ENCODE assay signal across 28 mouse cellular contexts in the genomic region with DNA sequence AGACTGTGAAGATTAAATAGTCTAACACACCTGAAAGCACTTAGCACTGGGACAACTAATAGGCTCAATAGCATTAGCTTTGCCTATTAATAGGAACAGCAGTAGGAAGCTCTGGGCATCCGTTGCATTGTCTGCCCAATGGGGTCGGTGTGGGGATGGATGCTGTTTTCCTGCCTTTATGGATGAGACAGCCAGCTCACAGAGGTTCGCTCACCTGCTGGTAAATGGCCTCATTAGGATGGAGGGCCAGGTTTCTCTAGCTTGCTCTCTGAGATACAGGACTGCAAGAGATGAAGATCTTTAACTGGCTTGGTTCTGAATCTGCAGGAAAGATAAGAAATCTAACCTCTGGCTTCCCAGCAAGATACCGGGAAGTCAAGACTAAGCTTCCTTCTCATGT. TPM values are rescaled to one million over a fixed set of nuclear protein-coding genes. Genes with fewer than 3 reads are reported as not detected.
DNase-seq lines count a peak whose midpoint lies in the region; ATAC-seq lines count a peak whose summit lies in the region.
"Had no signal": no experiment of that assay in that cellular context is flagged by ENCODE, and none has a peak within 500 bp of the region (broad histone marks: within the 10 kb centered on the region; RNA-seq: fewer than 3 reads in every experiment).

No protein-coding gene starts in this region.

- H3K4me3 ChIP-seq in neural tube, embryonic 15.5 days (replicated peaks) = no peak overlapping the region
- H3K4me3 ChIP-seq: embryonic facial prominence, embryonic 10.5 days; embryonic facial prominence, embryonic 13.5 days; erythroblast, embryonic 14.5 days; forebrain, embryonic 12.5 days; forebrain, embryonic 15.5 days; heart, embryonic 12.5 days; heart, embryonic 15.5 days; hindbrain, embryonic 15.5 days had no signal

- H3K9me3 ChIP-seq in neural tube, embryonic 15.5 days (replicated peaks) = no peaks in the 10 kb centered on the region
- H3K9me3 ChIP-seq: embryonic facial prominence, embryonic 10.5 days; embryonic facial prominence, embryonic 13.5 days; forebrain, embryonic 12.5 days; forebrain, embryonic 15.5 days; G1E; heart, embryonic 12.5 days; heart, embryonic 15.5 days; hindbrain, embryonic 15.5 days had no signal

- peak overlapping the region; percentile 1; the same call in 1 of the 2 replicates for H3K27ac ChIP-seq in neural tube, embryonic 15.5 days (replicated peaks)
- H3K27ac ChIP-seq: embryonic facial prominence, embryonic 10.5 days; embryonic facial prominence, embryonic 13.5 days; forebrain, embryonic 12.5 days; forebrain, embryonic 15.5 days; heart, embryonic 15.5 days; hindbrain, embryonic 15.5 days had no signal

- ATAC-seq in neural tube, embryonic 15.5 days (ENCODE audit: low FRiP score) = 0 out of 2 replicates have a peak, but pooled peaks have one; percentile 19
- ATAC-seq: forebrain, embryonic 15.5 days; intestine, postnatal 0 days; Patski had no signal

- H3K36me3 ChIP-seq in neural tube, embryonic 15.5 days = peaks cover 3% of the 10 kb centered on the region; the same call in 1 of the 2 replicates

- H3K4me1 ChIP-seq in neural tube, embryonic 15.5 days = peaks cover 10% of the 10 kb centered on the region

- WGBS in neural tube, embryonic 15.5 days = 71% methylated on average over 4 of the region's 4 CpGs

- H3K27me3 ChIP-seq in neural tube, embryonic 15.5 days (replicated peaks) = no peaks in the 10 kb centered on the region
- H3K27me3 ChIP-seq: CH12.LX; embryonic facial prominence, embryonic 13.5 days; forebrain, embryonic 12.5 days; forebrain, embryonic 15.5 days; heart, embryonic 12.5 days; heart, embryonic 15.5 days; hindbrain, embryonic 15.5 days; Patski had no signal

- no peak overlapping the region for H3K4me2 ChIP-seq in neural tube, embryonic 15.5 days
- H3K4me2 ChIP-seq: embryonic facial prominence, embryonic 13.5 days; forebrain, embryonic 12.5 days; forebrain, embryonic 15.5 days; heart, embryonic 12.5 days; heart, embryonic 15.5 days; hindbrain, embryonic 15.5 days had no signal

- DNase-seq in cerebellum, adult 18-20 months = peak; percentile 32 to 45
- no peak for DNase-seq in cerebellum, adult 11 months
- peak; percentile 59 for DNase-seq in cerebellum, adult 9-11 months
- DNase-seq in cerebellum, postnatal 10 days = no peak
- no peak for DNase-seq in neural tube, embryonic 10.5 days (ENCODE audit: extremely low spot score, low spot score)
- no peak for DNase-seq in heart, postnatal 14 days
- DNase-seq: adrenal gland, adult 2 months; adrenal gland, postnatal 14 days; B cell, adult 2 months; embryo, embryonic 11 days; gastrocnemius, postnatal 25 days; heart, adult 18-20 months; heart, postnatal 10 days; heart, postnatal 4 days; kidney, adult 2 months had no signal

- intact Hi-C loops in heart, postnatal 14 days (cut with DNase I) = loop anchor here (10.0 kb wide), 2 partner anchors 283 to 393 kb away; partner anchors contain the start of gene Ldlrad3

- H3K9ac ChIP-seq in neural tube, embryonic 15.5 days (replicated peaks) = no peak overlapping the region
- H3K9ac ChIP-seq: embryonic facial prominence, embryonic 13.5 days; forebrain, embryonic 12.5 days; forebrain, embryonic 15.5 days; heart, embryonic 12.5 days; heart, embryonic 15.5 days; hindbrain, embryonic 15.5 days had no signal

RNA-seq across cellular contexts. Expression of gene Commd9, which starts 16.1 kb away (rescaled TPM):
- 90.1 and 105 TPM in 2 replicates for polyA plus RNA-seq in neural tube, embryonic 15.5 days (2015; fragmentation: Nextera tagmentation; extraction: Ambion mirVana)
- 10 to 100 TPM; 24.0 to 26.6 TPM for total RNA-seq in heart, postnatal 14 days (2021)

RNA-seq across cellular contexts. Expression of gene Prr5l, which starts 19.4 kb away (rescaled TPM):
- polyA plus RNA-seq in neural tube, embryonic 15.5 days (2015; fragmentation: Nextera tagmentation; extraction: Ambion mirVana) = 8.7 and 11.6 TPM in 2 replicates
- total RNA-seq in heart, postnatal 14 days (2021) = 1 to 10 TPM; 2.9 to 3.8 TPM
- polyA plus RNA-seq: G1E had no signal

Comparison
In these comparisons a context has a peak if more than half of its experiments do, and no peak if none do; other contexts are left out.
1. DNase-seq: peak in cerebellum, adult 18-20 months (2 of 2) and cerebellum, adult 9-11 months (single experiment); none in cerebellum, adult 11 months (single experiment), cerebellum, postnatal 10 days (0 of 2), neural tube, embryonic 10.5 days (single experiment) and heart, postnatal 14 days (0 of 2).